Mouse (Mus musculus): ENCODE measurements at regions not wholly inside any gene's neighbourhood (a gene's known extent, or its start where the extent isn't known, plus 50 kb on each side); places are given as distances from the start of the nearest gene placed in this dataset.

GRCm38 (mm10) chr9:32933237-32934071 is 297.4 kb downstream of the Ets1 start:
- Histone ChIP-seq H3K4me1 (replicated peaks) (peaks cover 27% of the 10 kb centered on the region), H3K4me3 (no peak overlapping the region), H3K27me3 (replicated peaks) (no peaks in the 10 kb centered on the region; the same call in 1 of the 2 replicates), H3K9me3 (replicated peaks) (no peaks in the 10 kb centered on the region), H3K9ac (no peak overlapping the region), H3K36me3 (no peaks in the 10 kb centered on the region), H3K27ac (ENCODE audit: poor library complexity, severe bottlenecking) (peak overlapping the region; percentile 28; the same call in 1 of the 2 replicates), H3K4me2 (no peak overlapping the region)
- WGBS: 55% methylated on average over 7 of the region's 7 CpGs
- no peak for ATAC-seq (ENCODE audit: insufficient number of reproducible peaks, low FRiP score)

- no peak overlapping the region for H3K27ac ChIP-seq (ENCODE audit: poor library complexity, severe bottlenecking)
- WGBS: 23% methylated on average over 1 of the region's 1 CpGs
- H3K4me1 ChIP-seq (replicated peaks): peaks cover 27% of the 10 kb centered on the region
- H3K4me3 ChIP-seq: no peak overlapping the region
- H3K27me3 ChIP-seq (replicated peaks): no peaks in the 10 kb centered on the region; the same call in 1 of the 2 replicates
- H3K9me3 ChIP-seq (replicated peaks): no peaks in the 10 kb centered on the region
- no peak overlapping the region for H3K4me2 ChIP-seq
- no peaks in the 10 kb centered on the region for H3K36me3 ChIP-seq
- H3K9ac ChIP-seq: no peak overlapping the region
- ATAC-seq (ENCODE audit: insufficient number of reproducible peaks, low FRiP score): no peak
These were observed 298.4 kb downstream of the Ets1 start for GRCm38 (mm10) chr9:32934436-32934835.

- Histone ChIP-seq H3K9me3 (replicated peaks) (no peaks in the 10 kb centered on the region), H3K4me2 (no peak overlapping the region), H3K4me3 (no peak overlapping the region), H3K36me3 (no peaks in the 10 kb centered on the region), H3K4me1 (replicated peaks) (peaks cover 32% of the 10 kb centered on the region), H3K27ac (ENCODE audit: poor library complexity, severe bottlenecking) (no peak overlapping the region), H3K9ac (no peak overlapping the region), H3K27me3 (replicated peaks) (no peaks in the 10 kb centered on the region; the same call in 1 of the 2 replicates)
- WGBS: 45% methylated on average over 9 of the region's 9 CpGs
- ATAC-seq (ENCODE audit: insufficient number of reproducible peaks, low FRiP score): no peak
These were observed 300.4 kb downstream of the Ets1 start for GRCm38 (mm10) chr9:32936462-32936861.

- ATAC-seq (ENCODE audit: insufficient number of reproducible peaks, low FRiP score): no peak
- WGBS: 75% methylated on average over 7 of the region's 7 CpGs
- no peaks in the 10 kb centered on the region for H3K9me3 ChIP-seq (replicated peaks)
- H3K4me3 ChIP-seq: no peak overlapping the region
- H3K27ac ChIP-seq (ENCODE audit: poor library complexity, severe bottlenecking): no peak overlapping the region
- H3K36me3 ChIP-seq: no peaks in the 10 kb centered on the region
- H3K27me3 ChIP-seq (replicated peaks): no peaks in the 10 kb centered on the region; the same call in 1 of the 2 replicates
- peaks cover 33% of the 10 kb centered on the region for H3K4me1 ChIP-seq (replicated peaks)
- no peak overlapping the region for H3K9ac ChIP-seq
- no peak overlapping the region for H3K4me2 ChIP-seq
These were observed 301.4 kb downstream of the Ets1 start for GRCm38 (mm10) chr9:32937391-32937790.

- Histone ChIP-seq H3K9me3 (replicated peaks) (no peaks in the 10 kb centered on the region), H3K4me1 (replicated peaks) (peaks cover 23% of the 10 kb centered on the region), H3K27ac (ENCODE audit: poor library complexity, severe bottlenecking) (no peak overlapping the region), H3K9ac (no peak overlapping the region), H3K4me3 (no peak overlapping the region), H3K27me3 (replicated peaks) (no peaks in the 10 kb centered on the region; the same call in 1 of the 2 replicates), H3K36me3 (no peaks in the 10 kb centered on the region), H3K4me2 (no peak overlapping the region)
- no peak for ATAC-seq (ENCODE audit: insufficient number of reproducible peaks, low FRiP score)
- WGBS: 58% methylated on average over 6 of the region's 6 CpGs
These were observed 302.8 kb downstream of the Ets1 start for GRCm38 (mm10) chr9:32938857-32939256.

- Histone ChIP-seq H3K4me2 (no peak overlapping the region), H3K27ac (ENCODE audit: poor library complexity, severe bottlenecking) (no peak overlapping the region), H3K4me3 (no peak overlapping the region), H3K27me3 (replicated peaks) (no peaks in the 10 kb centered on the region; the same call in 1 of the 2 replicates), H3K36me3 (no peaks in the 10 kb centered on the region), H3K9ac (no peak overlapping the region), H3K4me1 (replicated peaks) (peaks cover 16% of the 10 kb centered on the region), H3K9me3 (replicated peaks) (no peaks in the 10 kb centered on the region)
- WGBS: 88% methylated on average over 3 of the region's 3 CpGs
- ATAC-seq (ENCODE audit: insufficient number of reproducible peaks, low FRiP score): no peak
These were observed 303.6 kb downstream of the Ets1 start for GRCm38 (mm10) chr9:32939626-32940025.

GRCm38 (mm10) chr9:32940111-32940813 is 304.2 kb downstream of the Ets1 start:
- Histone ChIP-seq H3K27ac (ENCODE audit: poor library complexity, severe bottlenecking) (peak overlapping the region; percentile 22; the same call in 1 of the 2 replicates), H3K4me3 (peak overlapping the region; percentile 57), H3K27me3 (replicated peaks) (no peaks in the 10 kb centered on the region; the same call in 1 of the 2 replicates), H3K4me1 (replicated peaks) (peaks cover 16% of the 10 kb centered on the region), H3K4me2 (peak overlapping the region; percentile 70), H3K9me3 (replicated peaks) (no peaks in the 10 kb centered on the region), H3K9ac (peak overlapping the region; percentile 67), H3K36me3 (no peaks in the 10 kb centered on the region)
- 20% methylated on average over 19 of the region's 19 CpGs for WGBS
- peak; percentile 76 for ATAC-seq (ENCODE audit: insufficient number of reproducible peaks, low FRiP score)

- no peaks in the 10 kb centered on the region; the same call in 1 of the 2 replicates for H3K27me3 ChIP-seq (replicated peaks)
- 0 out of 2 replicates have a peak overlapping the region, but pooled peaks have one; percentile 24 for H3K9ac ChIP-seq
- no peaks in the 10 kb centered on the region for H3K36me3 ChIP-seq
- H3K4me1 ChIP-seq (replicated peaks): peaks cover 16% of the 10 kb centered on the region
- peak overlapping the region; percentile 70 for H3K4me2 ChIP-seq
- ATAC-seq (ENCODE audit: insufficient number of reproducible peaks, low FRiP score): no peak
- H3K27ac ChIP-seq (ENCODE audit: poor library complexity, severe bottlenecking): no peak overlapping the region; the same call in 1 of the 2 replicates
- peak overlapping the region; percentile 57; the same call in 1 of the 2 replicates for H3K4me3 ChIP-seq
- no peaks in the 10 kb centered on the region for H3K9me3 ChIP-seq (replicated peaks)
- whole genome bisulfite sequencing: 32% methylated on average over 12 of the region's 12 CpGs
These were observed 305.1 kb downstream of the Ets1 start for GRCm38 (mm10) chr9:32940919-32941767.

GRCm38 (mm10) chr9:32941768-32942030 is 305.7 kb downstream of the Ets1 start:
- Histone ChIP-seq H3K9me3 (replicated peaks) (no peaks in the 10 kb centered on the region), H3K27me3 (replicated peaks) (no peaks in the 10 kb centered on the region; the same call in 1 of the 2 replicates), H3K27ac (ENCODE audit: poor library complexity, severe bottlenecking) (no peak overlapping the region), H3K9ac (no peak overlapping the region), H3K4me3 (no peak overlapping the region), H3K4me1 (replicated peaks) (peaks cover 16% of the 10 kb centered on the region), H3K4me2 (0 out of 2 replicates have a peak overlapping the region, but pooled peaks have one; percentile 70), H3K36me3 (no peaks in the 10 kb centered on the region)
- ATAC-seq (ENCODE audit: insufficient number of reproducible peaks, low FRiP score): no peak

- H3K36me3 ChIP-seq: no peaks in the 10 kb centered on the region
- no peak overlapping the region for H3K4me2 ChIP-seq
- H3K9ac ChIP-seq: no peak overlapping the region
- no peak overlapping the region for H3K27ac ChIP-seq (ENCODE audit: poor library complexity, severe bottlenecking)
- 75% methylated on average over 3 of the region's 3 CpGs for WGBS
- ATAC-seq (ENCODE audit: insufficient number of reproducible peaks, low FRiP score): no peak
- H3K27me3 ChIP-seq (replicated peaks): no peaks in the 10 kb centered on the region
- no peaks in the 10 kb centered on the region for H3K9me3 ChIP-seq (replicated peaks)
- H3K4me1 ChIP-seq (replicated peaks): no peaks in the 10 kb centered on the region
- H3K4me3 ChIP-seq: no peak overlapping the region
These were observed 311.2 kb downstream of the Ets1 start for GRCm38 (mm10) chr9:32947221-32947620.

GRCm38 (mm10) chr9:32949036-32949435 is 313.0 kb downstream of the Ets1 start:
- H3K36me3 ChIP-seq: no peaks in the 10 kb centered on the region
- H3K27me3 ChIP-seq (replicated peaks): no peaks in the 10 kb centered on the region
- H3K4me2 ChIP-seq: no peak overlapping the region
- WGBS: 48% methylated on average over 3 of the region's 3 CpGs
- no peaks in the 10 kb centered on the region for H3K4me1 ChIP-seq (replicated peaks)
- no peak overlapping the region for H3K27ac ChIP-seq (ENCODE audit: poor library complexity, severe bottlenecking)
- ATAC-seq (ENCODE audit: insufficient number of reproducible peaks, low FRiP score): no peak; the same call in 1 of the 2 replicates
- no peak overlapping the region for H3K4me3 ChIP-seq
- no peak overlapping the region for H3K9ac ChIP-seq
- H3K9me3 ChIP-seq (replicated peaks): no peaks in the 10 kb centered on the region

Data from heart, embryonic 12.5 days (tissue).